Mouse (Mus musculus) central nervous system, embryonic 14 days (tissue): ENCODE data around the gene Slc35a3. TPM values are rescaled to one million over a fixed set of nuclear protein-coding genes. Genes with fewer than 3 reads are reported as not detected.

ENCODE experiments used
- polyA plus RNA-seq: library from polyadenylated mRNA; depleted of rRNA; stranded (reverse); fragments of >200 nt; gene quantifications from 2 replicates; pipeline ENCODE4 v1.2.3, GENCODE M21; 2012; rRNA removed

Gene Slc35a3
- polyA plus RNA-seq = 10.7 and 12.1 TPM in 2 replicates

DNA sequence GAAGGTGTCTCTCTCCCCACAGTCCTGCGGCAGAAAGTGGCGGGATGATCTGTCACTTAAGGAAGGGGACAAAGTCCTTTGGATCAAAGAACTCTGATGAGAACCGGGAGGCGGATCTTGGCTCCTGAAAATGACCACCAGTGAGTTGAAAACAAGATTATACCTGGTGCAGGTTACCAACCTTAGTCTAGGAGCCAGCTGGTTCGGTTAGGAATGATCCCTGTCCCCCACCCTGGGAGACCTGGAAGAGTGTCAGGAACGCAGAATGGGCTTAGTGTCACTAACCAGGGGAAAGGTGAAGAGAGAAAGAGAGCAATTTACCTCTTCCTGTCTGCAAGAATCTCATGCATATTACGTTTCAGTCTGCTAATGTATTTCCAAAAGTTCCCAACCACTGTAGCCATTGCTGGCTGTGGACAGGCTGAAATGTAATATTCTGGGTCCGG is at the start of gene Slc35a3:
Slc35a3 (minus strand) TSS at position 396 of the 446 bp plus-strand sequence.

DNA sequence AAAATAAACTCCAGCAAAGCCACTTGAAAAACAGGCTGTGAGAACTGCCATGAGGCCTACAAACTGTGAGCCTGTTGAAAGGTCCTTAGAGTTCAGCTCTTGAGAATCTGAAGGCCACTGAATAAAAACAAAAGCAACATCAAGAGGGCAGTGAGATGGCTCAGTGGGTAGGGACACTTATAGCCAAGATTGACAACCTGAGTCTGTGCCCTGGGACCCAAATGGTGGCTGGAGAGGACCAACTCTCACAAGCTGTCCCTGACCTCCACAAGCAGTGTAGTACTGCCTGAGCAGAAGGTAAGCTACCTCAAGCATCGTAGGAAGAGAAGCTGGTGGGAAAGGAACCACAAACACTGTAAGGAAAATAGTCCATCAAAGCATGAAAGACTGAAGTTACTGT is 31.5 kb downstream of the Slc35a3 start, which contains the start of gene Gm43191:
Gm43191 (minus strand) TSS at position 101 of the 400 bp plus-strand sequence.

DNA sequence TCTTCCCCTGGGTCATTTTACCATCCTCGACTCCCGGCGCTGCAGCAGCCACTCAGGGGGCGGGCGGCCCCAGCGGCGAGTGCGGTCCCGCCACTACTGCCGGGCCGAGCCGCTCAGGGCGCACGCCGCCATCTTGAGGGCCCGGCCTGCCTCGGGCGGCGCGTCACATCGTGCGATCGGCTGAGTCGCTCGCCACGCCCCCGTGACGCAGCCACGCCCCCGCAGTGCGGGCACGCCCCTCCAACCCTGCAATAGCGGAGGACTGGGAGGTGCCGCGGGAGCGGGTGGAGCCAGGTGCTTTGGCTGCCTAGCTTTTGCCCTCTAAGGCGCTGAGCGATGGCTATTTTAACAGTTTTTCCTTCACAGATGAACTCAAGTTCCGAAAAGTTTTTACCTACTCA is 50.2 kb downstream of the Slc35a3 start, which contains the start of gene Mfsd14a:
Mfsd14a (minus strand) TSS at position 215 of the 401 bp plus-strand sequence.

Other genes with a start within 250 kb of the Slc35a3 start
- 100 and 109 TPM in 2 replicates for gene Rtca, start 204.6 kb downstream of the Slc35a3 start, polyA plus RNA-seq
- gene Dbt, start 199.8 kb downstream of the Slc35a3 start, polyA plus RNA-seq = 15.7 and 16.7 TPM in 2 replicates
- 0.09 and 0.26 TPM in 2 replicates for gene Lrrc39, start 149.9 kb downstream of the Slc35a3 start, polyA plus RNA-seq
- gene Sass6, start 117.8 kb downstream of the Slc35a3 start, polyA plus RNA-seq = 12.2 and 14.1 TPM in 2 replicates
- gene Trmt13, start 98.2 kb downstream of the Slc35a3 start, polyA plus RNA-seq = 32.1 and 35.5 TPM in 2 replicates
- 37.3 and 39.6 TPM in 2 replicates for gene Mfsd14a, start 50.2 kb downstream of the Slc35a3 start, polyA plus RNA-seq
- gene Gm43191, start 31.6 kb downstream of the Slc35a3 start, polyA plus RNA-seq = not detected in 2 replicates
- gene Agl, start 95.3 kb upstream of the Slc35a3 start, polyA plus RNA-seq = 13.8 and 15.0 TPM in 2 replicates
- 3.1 and 3.4 TPM in 2 replicates for gene Frrs1, start 146.6 kb upstream of the Slc35a3 start, polyA plus RNA-seq